Mouse (Mus musculus): ENCODE data around the gene Cebpzos. TPM values are rescaled to one million over a fixed set of nuclear protein-coding genes. Genes with fewer than 3 reads are reported as not detected.

The Cebpzos gene
- total RNA-seq (2023), result 7.9 TPM

GRCm38 (mm10) chr17:78916369-78916813, at the start of gene Cebpzos:
TSS of gene Cebpzos (plus strand) at chr17:78916500.

GRCm38 (mm10) chr17:78882401-78883112, 33.7 kb upstream of the Cebpzos start, which contains the start of gene Eif2ak2:
TSS of gene Eif2ak2 (minus strand) at chr17:78882573.

GRCm38 (mm10) chr17:78906892-78907291, 9.4 kb upstream of the Cebpzos start, which contains the start of gene Sult6b1:
TSS of gene Sult6b1 (minus strand) at chr17:78906992.

GRCm38 (mm10) chr17:78936466-78937228, 20.3 kb downstream of the Cebpzos start, which contains the start of the genes Cebpz and Ndufaf7:
TSS of gene Cebpz (minus strand) at chr17:78937066.
TSS of gene Ndufaf7 (plus strand) at chr17:78937136.

Other genes starting within 250 kb of the Cebpzos start
- gene Strn, start 179.3 kb upstream of the Cebpzos start, total RNA-seq (2023), result 31.2 TPM
- 33.5 TPM for gene Heatr5b, start 81.1 kb upstream of the Cebpzos start, total RNA-seq (2023)
- 31.8 TPM for gene Gpatch11, start 80.9 kb upstream of the Cebpzos start, total RNA-seq (2023)
- gene Eif2ak2, start 33.9 kb upstream of the Cebpzos start, total RNA-seq (2023), result 17.1 TPM
- not detected for gene Sult6b1, start 9.5 kb upstream of the Cebpzos start, total RNA-seq (2023)
- 102 TPM for gene Cebpz, start 20.6 kb downstream of the Cebpzos start, total RNA-seq (2023)
- gene Ndufaf7, start 20.6 kb downstream of the Cebpzos start, total RNA-seq (2023), result 17.0 TPM
- 52.8 TPM for gene Prkd3, start 104.3 kb downstream of the Cebpzos start, total RNA-seq (2023)
- gene Qpct, start 135.4 kb downstream of the Cebpzos start, total RNA-seq (2023), result 4.3 TPM